Mouse (Mus musculus) liver (tissue): Measurements from ENCODE around the gene Prl8a2.

Experiments used
- DNase-seq: peaks from one replicate; pipeline ENCODE4 v3.0.0-alpha.2; 2020; ENCODE audit warnings: mixed read lengths

Prl8a2 gene

GRCm38 (mm10) chr13:27345373-27345772 is at the start of gene Prl8a2:
Gene Prl8a2, plus strand, starts transcription at chr13:27345673.
- DNase-seq, result no peak

- DNase-seq, result no peak
Measured at GRCm38 (mm10) chr13:27312334-27313225, 32.9 kb upstream of the Prl8a2 start, which contains the start of gene Prl6a1. Gene Prl6a1, plus strand, starts transcription at chr13:27312627.

GRCm38 (mm10) chr13:27334989-27335388 is 10.5 kb upstream of the Prl8a2 start:
- DNase-seq, result no peak

GRCm38 (mm10) chr13:27342733-27343275 is 2.7 kb upstream of the Prl8a2 start:
- DNase-seq, result no peak

GRCm38 (mm10) chr13:27390746-27391145 is 45.3 kb downstream of the Prl8a2 start, which contains the start of gene Prl2b1:
Gene Prl2b1, minus strand, starts transcription at chr13:27390846.
- DNase-seq, result no peak

GRCm38 (mm10) chr13:27399061-27399724 is 53.7 kb downstream of the Prl8a2 start:
- DNase-seq, result no peak
